Mouse (Mus musculus) bone marrow macrophage, adult 2 months (primary cell): ENCODE results near the gene Gzmm.

Experiments used
- CTCF ChIP-seq: IDR thresholded peaks from 2 replicates; pipeline ENCODE4 v1.5.1; 2012; ENCODE audit warnings: low read depth, mild to moderate bottlenecking, low read length, moderate library complexity
- POLR2A ChIP-seq: IDR thresholded peaks from 2 replicates; pipeline ENCODE4 v1.6.1; 2012; ENCODE audit warnings: mild to moderate bottlenecking, low read depth, low read length, borderline replicate concordance

DNA sequence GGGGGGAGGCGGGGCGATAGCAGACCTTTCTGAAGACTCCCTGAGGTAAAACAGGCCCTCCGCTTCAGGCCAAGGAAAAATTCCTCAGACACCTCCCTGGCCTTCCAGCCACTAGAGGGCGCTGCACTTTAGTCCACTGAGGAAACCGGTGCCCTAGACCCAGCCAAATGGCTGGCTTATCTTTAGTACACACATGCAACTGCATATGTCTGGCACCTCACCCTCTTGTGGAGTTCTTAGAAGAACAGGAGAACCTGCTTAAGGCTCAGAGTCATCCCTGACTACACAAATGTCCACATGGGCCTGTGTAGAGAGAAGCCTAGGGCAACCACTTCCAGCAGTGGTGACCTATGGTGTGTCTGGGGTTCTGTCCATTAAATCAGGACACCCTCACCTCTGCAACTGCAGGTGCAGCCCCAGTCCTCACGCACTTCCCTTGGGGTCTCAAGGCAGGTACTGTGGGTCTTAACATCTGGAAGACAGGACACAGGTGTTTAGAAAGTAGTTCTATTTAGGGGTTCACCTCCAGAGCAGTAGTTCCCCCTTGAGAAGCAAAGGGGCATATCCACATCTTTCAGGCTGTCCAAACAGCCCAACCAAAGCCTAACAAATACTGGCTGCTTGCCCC, 23.8 kb downstream of the Gzmm start:
- TF ChIP-seq POLR2A (no peak), CTCF (peak; percentile 66; the same call in 1 of the 2 replicates)
